Mouse (Mus musculus): ENCODE measurements around the gene Tnfaip8l2. TPM values are rescaled to one million over a fixed set of nuclear protein-coding genes. Genes with fewer than 3 reads are reported as not detected.
A peak's percentile ranks its signal among the peaks of the same experiment; 100 is the strongest.

Tnfaip8l2 gene
- total RNA-seq (2022), result under 1 TPM; 0.25 to 0.35 (median 0.29) TPM

- DNase-seq (ENCODE audit: low spot score in 2 of 2), result no peak
These were observed at the start of gene Tnfaip8l2 for GRCm38 (mm10) chr3:95141952-95142616. TSS of gene Tnfaip8l2 (minus strand) at chr3:95142360.

GRCm38 (mm10) chr3:95186888-95187287 lies 44.7 kb upstream of the Tnfaip8l2 start:
- no peak for DNase-seq (ENCODE audit: low spot score in 2 of 2)

GRCm38 (mm10) chr3:95186100-95186499 lies 43.9 kb upstream of the Tnfaip8l2 start:
- DNase-seq (ENCODE audit: low spot score in 2 of 2), result no peak

GRCm38 (mm10) chr3:95184796-95185577 lies 42.8 kb upstream of the Tnfaip8l2 start:
- DNase-seq (ENCODE audit: low spot score in 2 of 2), result no peak

GRCm38 (mm10) chr3:95181841-95182240 lies 39.7 kb upstream of the Tnfaip8l2 start:
- no peak for DNase-seq (ENCODE audit: low spot score in 2 of 2)

GRCm38 (mm10) chr3:95179890-95180289 lies 37.7 kb upstream of the Tnfaip8l2 start:
- no peak for DNase-seq (ENCODE audit: low spot score in 2 of 2)

GRCm38 (mm10) chr3:95178948-95179347 lies 36.8 kb upstream of the Tnfaip8l2 start:
- no peak for DNase-seq (ENCODE audit: low spot score in 2 of 2)

- DNase-seq (ENCODE audit: low spot score in 2 of 2), result no peak
These were observed 35.4 kb upstream of the Tnfaip8l2 start for GRCm38 (mm10) chr3:95177583-95177982.

GRCm38 (mm10) chr3:95176500-95176899 lies 34.3 kb upstream of the Tnfaip8l2 start:
- DNase-seq (ENCODE audit: low spot score in 2 of 2), result no peak

- DNase-seq (ENCODE audit: low spot score in 2 of 2), result peak; percentile 84 to 86
These were observed 31.9 kb upstream of the Tnfaip8l2 start for GRCm38 (mm10) chr3:95174011-95174592.

GRCm38 (mm10) chr3:95173256-95173949 lies 31.2 kb upstream of the Tnfaip8l2 start:
- no peak for DNase-seq (ENCODE audit: low spot score in 2 of 2)

GRCm38 (mm10) chr3:95172526-95173255 lies 30.5 kb upstream of the Tnfaip8l2 start:
- no peak for DNase-seq (ENCODE audit: low spot score in 2 of 2)

GRCm38 (mm10) chr3:95171105-95171504 lies 28.9 kb upstream of the Tnfaip8l2 start:
- DNase-seq (ENCODE audit: low spot score in 2 of 2), result no peak

GRCm38 (mm10) chr3:95169996-95170395 lies 27.8 kb upstream of the Tnfaip8l2 start:
- no peak for DNase-seq (ENCODE audit: low spot score in 2 of 2)

GRCm38 (mm10) chr3:95164840-95165239 lies 22.7 kb upstream of the Tnfaip8l2 start:
- no peak for DNase-seq (ENCODE audit: low spot score in 2 of 2)

- no peak for DNase-seq (ENCODE audit: low spot score in 2 of 2)
These were observed 22.0 kb upstream of the Tnfaip8l2 start for GRCm38 (mm10) chr3:95164256-95164550.

- DNase-seq (ENCODE audit: low spot score in 2 of 2), result peak; percentile 82 to 90
These were observed 21.5 kb upstream of the Tnfaip8l2 start for GRCm38 (mm10) chr3:95163419-95164255.

- no peak for DNase-seq (ENCODE audit: low spot score in 2 of 2)
These were observed 20.1 kb upstream of the Tnfaip8l2 start for GRCm38 (mm10) chr3:95162345-95162628.

- no peak for DNase-seq (ENCODE audit: low spot score in 2 of 2)
These were observed 19.6 kb upstream of the Tnfaip8l2 start for GRCm38 (mm10) chr3:95161618-95162344.

GRCm38 (mm10) chr3:95161041-95161551 lies 18.9 kb upstream of the Tnfaip8l2 start:
- DNase-seq (ENCODE audit: low spot score in 2 of 2), result no peak
